Mouse (Mus musculus) MEL (cell line): ENCODE data around the gene Akap1. TPM values are rescaled to one million over a fixed set of nuclear protein-coding genes. Genes with fewer than 3 reads are reported as not detected.
A peak's percentile ranks its signal among the peaks of the same experiment; 100 is the strongest.

ENCODE experiments used
- DNase-seq: peaks from one replicate; pipeline ENCODE4 v3.0.0; 2011; ENCODE audit warnings: low read depth, low spot score
- H3K27ac ChIP-seq: 2 replicates; pipeline ENCODE4 v1.5.1; 2012; ENCODE audit warnings: low read depth, mild to moderate bottlenecking, control low read depth, low read length, moderate library complexity; ENCODE audit not compliant: control insufficient read depth
- H3K27me3 ChIP-seq, 2 experiments: fragments of 150-350 bp in 1 of 2; sonication (generic) in 1 of 2; 2 replicates each; pipeline ENCODE4 v1.6.1; 2012; ENCODE audit warnings: low read length in 2 of 2, mild to moderate bottlenecking in 2 of 2, improper control_type of control experiment in 1 of 2, moderate library complexity in 1 of 2; ENCODE audit not compliant: insufficient read depth in 2 of 2, control insufficient read depth in 1 of 2
- H3K36me3 ChIP-seq, 2 experiments: 2 replicates each; pipeline ENCODE4 v1.6.1; 2012 to 2014; ENCODE audit warnings: low read length in 2 of 2, improper control_type of control experiment in 1 of 2, inconsistent platforms in 1 of 2, mild to moderate bottlenecking in 1 of 2; ENCODE audit not compliant: insufficient read depth in 2 of 2, control insufficient read depth in 1 of 2
- H3K4me1 ChIP-seq, 2 experiments: fragments of 150-350 bp in 1 of 2; sonication (generic) in 1 of 2; 2 replicates each; pipeline ENCODE4 v1.6.1; 2012; ENCODE audit warnings: low read length in 2 of 2, improper control_type of control experiment in 1 of 2, mild to moderate bottlenecking in 1 of 2; ENCODE audit not compliant: insufficient read depth in 2 of 2, control insufficient read depth in 1 of 2
- H3K4me3 ChIP-seq, 2 experiments: fragments of 150-350 bp in 1 of 2; sonication (generic) in 1 of 2; 2 replicates each; pipeline ENCODE4 v1.5.1; 2012; ENCODE audit warnings: low read depth in 2 of 2, low read length in 2 of 2, mild to moderate bottlenecking in 2 of 2, moderate library complexity in 2 of 2, control low read depth in 1 of 2, improper control_type of control experiment in 1 of 2; ENCODE audit not compliant: control insufficient read depth in 1 of 2, insufficient read depth in 1 of 2
- H3K79me2 ChIP-seq: 2 replicates; pipeline ENCODE4 v1.6.1; 2012; ENCODE audit warnings: mild to moderate bottlenecking, low read length, moderate library complexity; ENCODE audit not compliant: control insufficient read depth, poor library complexity, insufficient read depth
- H3K9ac ChIP-seq: 2 replicates; pipeline ENCODE4 v1.6.1; 2012; ENCODE audit warnings: low read depth, mild to moderate bottlenecking, control low read depth, low read length, moderate library complexity; ENCODE audit not compliant: control insufficient read depth, poor library complexity, severe bottlenecking
- H3K9me3 ChIP-seq: fragments of 150-350 bp; sonication (generic); replicated peaks from 2 replicates; pipeline ENCODE4 v1.6.1; 2012; ENCODE audit warnings: mild to moderate bottlenecking, low read length, improper control_type of control experiment, moderate library complexity; ENCODE audit not compliant: insufficient read depth
- CHD1 ChIP-seq: IDR thresholded peaks from 2 replicates; pipeline ENCODE4 v1.6.1; 2012; ENCODE audit warnings: low read depth, mild to moderate bottlenecking, inconsistent platforms, low read length, improper control_type of control experiment
- CHD2 ChIP-seq: IDR thresholded peaks from 2 replicates; pipeline ENCODE4 v1.6.1; 2011; ENCODE audit warnings: low read length, improper control_type of control experiment
- CTCF ChIP-seq, 3 experiments: IDR thresholded peaks in 2 of 3; conservative IDR thresholded peaks in 1 of 3; 2 replicates each; pipeline ENCODE4 v1.5.1; 2011 to 2012; ENCODE audit warnings: low read length in 3 of 3, low read depth in 2 of 3, mild to moderate bottlenecking in 2 of 3, improper control_type of control experiment in 1 of 3, inconsistent platforms in 1 of 3, mixed read lengths in 1 of 3, moderate library complexity in 1 of 3; ENCODE audit not compliant: control insufficient read depth in 1 of 3, insufficient read depth in 1 of 3, poor library complexity in 1 of 3, severe bottlenecking in 1 of 3
- ELF1 ChIP-seq: IDR thresholded peaks from 2 replicates; pipeline ENCODE4 v1.6.1; 2014; ENCODE audit warnings: low read depth, mild to moderate bottlenecking, inconsistent platforms, low read length, improper control_type of control experiment, moderate library complexity
- EP300 ChIP-seq, 2 experiments: IDR thresholded peaks; 2 replicates each; pipeline ENCODE4 v1.6.1; 2011; ENCODE audit warnings: improper control_type of control experiment in 2 of 2, low read length in 2 of 2, low read depth in 1 of 2, mild to moderate bottlenecking in 1 of 2
- GABPA ChIP-seq: IDR thresholded peaks from 2 replicates; pipeline ENCODE4 v1.6.1; 2012; ENCODE audit warnings: low read depth, mild to moderate bottlenecking, inconsistent platforms, low read length, improper control_type of control experiment, moderate library complexity
- KAT2A ChIP-seq: conservative IDR thresholded peaks from 2 replicates; pipeline ENCODE4 v1.6.1; 2012; ENCODE audit warnings: low read depth, low read length, improper control_type of control experiment, inconsistent platforms
- MAFK ChIP-seq: IDR thresholded peaks from 2 replicates; pipeline ENCODE4 v1.6.1; 2011; ENCODE audit warnings: low read depth, mild to moderate bottlenecking, low read length, improper control_type of control experiment, borderline replicate concordance
- MYC ChIP-seq: IDR thresholded peaks from 2 replicates; pipeline ENCODE4 v1.6.1; 2011; ENCODE audit warnings: low read depth, mild to moderate bottlenecking, low read length, improper control_type of control experiment, moderate library complexity
- NRF1 ChIP-seq: IDR thresholded peaks from 2 replicates; pipeline ENCODE4 v1.6.1; 2014; ENCODE audit warnings: low read depth, mild to moderate bottlenecking, inconsistent platforms, low read length, improper control_type of control experiment, moderate library complexity; ENCODE audit not compliant: poor library complexity, insufficient read depth, severe bottlenecking
- POLR2AphosphoS2 ChIP-seq: IDR thresholded peaks from 2 replicates; pipeline ENCODE4 v1.6.1; 2011; ENCODE audit warnings: low read length, improper control_type of control experiment
- POLR2AphosphoS5 ChIP-seq: IDR thresholded peaks from 2 replicates; pipeline ENCODE4 v1.6.1; 2012; ENCODE audit warnings: low read depth, borderline replicate concordance, mild to moderate bottlenecking, inconsistent platforms, low read length, moderate library complexity, mixed read lengths
- RCOR1 ChIP-seq: IDR thresholded peaks from 2 replicates; pipeline ENCODE4 v1.6.1; 2012; ENCODE audit warnings: low read depth, mild to moderate bottlenecking, inconsistent platforms, low read length, improper control_type of control experiment
- SIN3A ChIP-seq: IDR thresholded peaks from 2 replicates; pipeline ENCODE4 v1.6.1; 2012; ENCODE audit warnings: low read length, improper control_type of control experiment, inconsistent platforms
- SMC3 ChIP-seq: IDR thresholded peaks from 2 replicates; pipeline ENCODE4 v1.6.1; 2011; ENCODE audit warnings: low read depth, low read length, improper control_type of control experiment
- TBP ChIP-seq: IDR thresholded peaks from 2 replicates; pipeline ENCODE4 v1.8.0; 2011; ENCODE audit warnings: low read depth, low read length, improper control_type of control experiment
- TCF12 ChIP-seq: IDR thresholded peaks from 2 replicates; pipeline ENCODE4 v1.6.1; 2014; ENCODE audit warnings: low read depth, mild to moderate bottlenecking, inconsistent platforms, low read length, improper control_type of control experiment, moderate library complexity
- UBTF ChIP-seq: IDR thresholded peaks from 2 replicates; pipeline ENCODE4 v1.6.1; 2012; ENCODE audit warnings: low read depth, mild to moderate bottlenecking, inconsistent platforms, low read length, improper control_type of control experiment, moderate library complexity, borderline replicate concordance; ENCODE audit not compliant: insufficient read depth
- ZC3H11A ChIP-seq: IDR thresholded peaks from 2 replicates; pipeline ENCODE4 v1.6.1; 2012; ENCODE audit warnings: low read depth, mild to moderate bottlenecking, inconsistent platforms, low read length, improper control_type of control experiment
- ZKSCAN1 ChIP-seq: IDR thresholded peaks from 2 replicates; pipeline ENCODE4 v1.6.1; 2012; ENCODE audit warnings: low read depth, mild to moderate bottlenecking, inconsistent platforms, low read length, improper control_type of control experiment, moderate library complexity
- ZNF384 ChIP-seq: IDR thresholded peaks from 2 replicates; pipeline ENCODE4 v1.6.1; 2012; ENCODE audit warnings: low read depth, mild to moderate bottlenecking, inconsistent platforms, low read length, improper control_type of control experiment
- polyA plus RNA-seq, 2 experiments: library from polyadenylated mRNA; stranded (reverse) in 1 of 2; unstranded in 1 of 2; fragments of >175 nt in 1 of 2; fragments of >200 nt in 1 of 2; gene quantifications; 2 replicates each; pipeline versions ENCODE4 v1.2.1 to v1.2.4; 2012; ENCODE audit warnings: low replicate concordance in 2 of 2, low read depth in 1 of 2; ENCODE audit not compliant: insufficient read length in 2 of 2, insufficient read depth in 1 of 2, missing spikeins in 1 of 2
- total RNA-seq: library from RNA; depleted of rRNA; stranded (reverse); fragments of 300-350 nt; gene quantifications from 2 replicates; pipeline ENCODE4 v1.2.3, GENCODE M21; 2012

Gene Akap1
- total and polyA plus RNA-seq, 3 experiments: 39.0 to 70.5 (median 59.6) TPM

DNA sequence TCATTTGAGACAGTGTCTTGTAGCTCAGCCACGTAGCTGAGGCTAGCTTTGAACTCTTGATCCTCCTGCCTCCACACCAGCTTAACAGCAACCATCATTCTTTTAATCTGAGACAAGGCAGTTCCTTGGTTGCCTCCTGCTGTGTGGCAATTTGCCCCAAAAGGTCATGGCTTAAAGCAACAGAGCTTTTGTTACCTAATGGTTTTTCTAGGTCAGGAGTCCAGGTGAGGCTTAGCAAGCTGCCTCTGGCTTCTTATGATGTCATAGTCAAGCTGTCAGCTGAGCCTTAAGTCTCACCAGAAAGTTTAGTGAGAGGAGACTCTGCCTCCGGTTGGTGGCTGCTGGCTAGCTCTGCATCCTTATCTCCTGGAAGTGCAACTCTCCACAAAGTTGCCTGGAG is 41.2 kb upstream of the Akap1 start:
- Histone ChIP-seq H3K9me3 (no peaks in the 10 kb centered on the region), H3K36me3 (no peaks in the 10 kb centered on the region), H3K4me1 (peaks cover 0 to 8% of the 10 kb centered on the region in 2 experiments), H3K9ac (no peak overlapping the region), H3K27ac (no peak overlapping the region), H3K4me3 (no peak overlapping the region), H3K27me3 (peaks cover 0 to 5% of the 10 kb centered on the region in 2 experiments; a peak in 2 of 4 replicates), H3K79me2 (no peaks in the 10 kb centered on the region)
- no peak for TF ChIP-seq POLR2AphosphoS5
- no peak for TF ChIP-seq CHD2
- TF ChIP-seq NRF1: no peak
- no peak for TF ChIP-seq ELF1
- no peak for TF ChIP-seq SMC3
- TF ChIP-seq POLR2AphosphoS2: no peak
- TF ChIP-seq EP300 (IDR thresholded peaks at IDR 0.05; ENCODE audit: low read depth in 1 of 2, low read length in 2 of 2): no peak
- TF ChIP-seq ZC3H11A: no peak
- no peak for TF ChIP-seq KAT2A
- TF ChIP-seq ZNF384: no peak
- no peak for TF ChIP-seq CTCF (IDR thresholded peaks at IDR 0.05 in 2 of 3, conservative IDR thresholded peaks at IDR 0.05 in 1 of 3; ENCODE audit: control insufficient read depth in 1 of 3, insufficient read depth in 1 of 3, low read depth in 2 of 3, low read length in 3 of 3, poor library complexity in 1 of 3, severe bottlenecking in 1 of 3)
- no peak for TF ChIP-seq GABPA
- no peak for TF ChIP-seq UBTF
- no peak for DNase-seq

DNA sequence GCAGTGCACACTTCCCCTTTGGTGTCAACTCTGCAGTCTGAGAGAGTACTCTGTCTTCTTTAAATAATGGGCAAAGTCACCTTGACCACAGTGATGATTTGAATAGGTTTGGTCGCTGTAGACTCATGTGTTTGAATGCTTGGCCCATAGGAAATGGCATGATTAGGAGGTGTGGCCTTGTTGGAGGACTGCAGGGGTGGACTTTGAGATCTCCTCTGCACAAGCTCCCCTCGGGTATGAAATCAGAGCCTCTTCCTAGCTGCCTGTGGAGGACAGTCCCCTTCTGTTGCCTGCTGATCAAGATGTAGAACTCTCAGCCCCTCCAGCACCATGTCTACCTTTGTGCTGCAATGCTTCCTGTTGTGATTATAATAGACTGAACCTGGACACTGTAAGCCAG is 39.7 kb upstream of the Akap1 start:
- no peaks in the 10 kb centered on the region for H3K9me3 ChIP-seq
- TF ChIP-seq SIN3A: no peak
- no peak for TF ChIP-seq RCOR1
- TF ChIP-seq MAFK: no peak
- TF ChIP-seq UBTF: no peak
- no peak for TF ChIP-seq TCF12
- TF ChIP-seq EP300 (IDR thresholded peaks at IDR 0.05; ENCODE audit: low read depth in 1 of 2, low read length in 2 of 2): no peak
- no peak for TF ChIP-seq TBP
- TF ChIP-seq CHD1: no peak
- no peak for TF ChIP-seq ELF1
- no peak for TF ChIP-seq MYC
- TF ChIP-seq ZKSCAN1: no peak
- no peak overlapping the region for H3K9ac ChIP-seq
- H3K79me2 ChIP-seq: no peaks in the 10 kb centered on the region
- H3K27ac ChIP-seq: no peak overlapping the region
- H3K27me3 ChIP-seq: peaks cover 0 to 6% of the 10 kb centered on the region in 2 experiments; a peak in 2 of 4 replicates
- H3K4me1 ChIP-seq: peaks cover 0 to 8% of the 10 kb centered on the region in 2 experiments
- peak; percentile 54 for DNase-seq
- H3K36me3 ChIP-seq: no peaks in the 10 kb centered on the region
- H3K4me3 ChIP-seq: no peak overlapping the region
